Mouse (Mus musculus): ENCODE measurements around the gene Obox8.

Obox8 gene

DNA sequence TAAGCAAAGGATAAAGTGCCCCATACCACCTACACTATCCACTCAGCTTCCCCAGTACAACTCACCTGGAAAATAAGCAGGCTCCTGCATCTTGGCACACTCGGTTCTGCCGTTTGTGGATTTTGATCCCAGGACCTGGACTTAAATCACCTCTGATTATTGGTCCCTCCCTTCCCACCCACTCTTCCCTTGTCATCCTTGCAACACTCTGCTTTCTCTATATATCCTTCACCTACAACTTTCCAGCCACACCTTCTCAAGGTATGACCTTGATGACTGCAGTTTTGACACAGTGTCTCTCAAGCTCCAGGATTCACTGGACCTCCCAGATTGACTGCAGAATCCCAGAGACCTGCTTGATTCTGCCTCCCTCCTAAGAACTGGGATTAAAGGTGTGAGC lies at the start of gene Obox8:
Gene Obox8, minus strand, starts transcription at position 101 of the 400 bp plus-strand sequence.
- no peak for DNase-seq (ENCODE audit: low spot score in 2 of 2)

DNA sequence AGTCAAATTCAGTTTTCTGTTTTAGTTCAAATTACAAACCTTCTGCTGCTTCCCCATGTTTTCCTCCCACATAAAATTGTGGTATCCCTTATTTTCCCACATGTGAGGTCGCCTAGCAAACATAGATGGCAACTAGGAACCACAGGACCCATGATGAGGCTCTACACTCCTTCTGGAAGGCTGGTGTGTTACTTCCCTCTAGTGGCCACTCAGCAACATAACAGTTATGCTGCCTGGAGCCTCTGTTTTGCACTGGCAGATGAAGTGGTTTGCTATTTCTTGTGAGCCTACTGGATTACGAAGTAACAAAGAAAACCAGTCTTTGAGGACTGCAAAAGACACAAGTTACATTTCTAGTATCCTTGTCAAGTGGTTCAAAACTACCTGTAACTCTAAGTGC lies 16.1 kb downstream of the Obox8 start:
- no peak for DNase-seq (ENCODE audit: low spot score in 2 of 2)

DNA sequence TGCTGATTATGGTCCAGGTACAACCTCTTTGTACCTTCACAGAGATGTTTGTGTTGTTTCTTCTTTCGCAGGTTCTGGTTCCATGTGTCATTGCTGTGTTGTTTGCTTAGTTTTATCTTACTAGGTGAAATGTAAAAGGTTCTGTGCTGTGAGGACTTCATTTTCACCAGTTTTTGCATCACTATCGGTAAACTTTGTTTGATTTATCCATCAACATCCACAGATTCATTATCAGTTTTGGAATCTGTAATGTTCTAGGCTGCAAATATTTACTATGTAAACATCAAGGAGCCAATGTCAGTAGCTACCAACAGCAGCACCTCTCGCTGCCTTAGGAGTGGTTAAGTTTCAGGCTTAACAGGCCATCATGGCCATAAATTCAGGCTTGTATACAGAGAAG lies 24.7 kb downstream of the Obox8 start:
- DNase-seq (ENCODE audit: low spot score in 2 of 2) = no peak

DNA sequence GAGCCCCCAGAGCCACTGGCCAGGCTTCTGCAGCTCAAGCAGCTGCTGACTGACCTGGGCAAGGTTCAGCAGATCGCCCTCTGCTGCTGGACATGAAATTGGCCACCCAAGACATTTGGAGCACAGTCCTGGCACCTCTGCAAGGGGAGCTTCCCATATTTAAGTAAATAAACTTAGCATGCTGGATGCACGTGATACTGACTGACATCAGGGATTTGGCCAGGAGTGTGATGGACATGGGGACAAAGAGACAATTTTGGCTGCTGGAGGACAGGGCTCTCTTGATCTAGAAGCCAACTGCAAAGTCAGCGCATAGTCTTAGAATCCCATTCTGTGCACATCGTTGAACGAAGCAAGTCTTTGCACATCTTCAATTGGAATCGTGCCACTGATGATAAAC lies 25.8 kb downstream of the Obox8 start:
- no peak for DNase-seq (ENCODE audit: low spot score in 2 of 2)
